Mouse (Mus musculus) splenic B cell, adult 2 months (primary cell): ENCODE measurements around the gene Ddx5.
A peak's percentile ranks its signal among the peaks of the same experiment; 100 is the strongest.
"Not testable (repeated sequence)": the region's sequence is repeated elsewhere in the genome, so short reads cannot be mapped to it uniquely, and the experiment has no call there.

Experiments
- DNase-seq: peaks from one replicate; pipeline ENCODE4 v3.0.0-alpha.2; 2011; ENCODE audit warnings: low read depth, low spot score
- H3K27me3 ChIP-seq: 2 replicates; pipeline ENCODE4 v1.6.1; 2012; ENCODE audit warnings: mild to moderate bottlenecking, low read length, moderate library complexity, mixed read lengths; ENCODE audit not compliant: control insufficient read depth, poor library complexity, insufficient read depth, severe bottlenecking
- H3K36me3 ChIP-seq: 2 replicates; pipeline ENCODE4 v1.6.1; 2012; ENCODE audit warnings: mild to moderate bottlenecking, low read length, moderate library complexity, mixed read lengths; ENCODE audit not compliant: control insufficient read depth, poor library complexity, insufficient read depth, severe bottlenecking

Ddx5 gene

GRCm38 (mm10) chr11:106814601-106815320 lies 25.8 kb upstream of the Ddx5 start:
- no peak for DNase-seq
- peaks cover 10% of the 10 kb centered on the region; the same call in 1 of the 2 replicates for H3K36me3 ChIP-seq

GRCm38 (mm10) chr11:106812410-106813136 lies 23.6 kb upstream of the Ddx5 start:
- no peaks in the 10 kb centered on the region for H3K27me3 ChIP-seq
- peaks cover 7% of the 10 kb centered on the region; the same call in 1 of the 2 replicates for H3K36me3 ChIP-seq
- DNase-seq = no peak

More at GRCm38 (mm10) chr11:106814601-106815320, 25.8 kb upstream of the Ddx5 start:
- no peaks in the 10 kb centered on the region for H3K27me3 ChIP-seq

- not testable (repeated sequence) for DNase-seq, H3K36me3 ChIP-seq, H3K27me3 ChIP-seq
Measured at GRCm38 (mm10) chr11:106807442-106807841, 18.5 kb upstream of the Ddx5 start.

- Histone ChIP-seq H3K36me3 (peaks cover 12% of the 10 kb centered on the region), H3K27me3 (no peaks in the 10 kb centered on the region)
- DNase-seq = no peak
Measured at GRCm38 (mm10) chr11:106802069-106802627, 13.2 kb upstream of the Ddx5 start.

- no peak for DNase-seq
- H3K27me3 ChIP-seq = no peaks in the 10 kb centered on the region
- peaks cover 17% of the 10 kb centered on the region; the same call in 1 of the 2 replicates for H3K36me3 ChIP-seq
Measured at GRCm38 (mm10) chr11:106795679-106796078, 6.7 kb upstream of the Ddx5 start.

GRCm38 (mm10) chr11:106793846-106794245 lies 4.9 kb upstream of the Ddx5 start:
- Histone ChIP-seq H3K36me3 (peaks cover 11% of the 10 kb centered on the region; the same call in 1 of the 2 replicates), H3K27me3 (no peaks in the 10 kb centered on the region)
- DNase-seq = peak; percentile 57

GRCm38 (mm10) chr11:106789649-106790048 lies 664 bp upstream of the Ddx5 start:
- Histone ChIP-seq H3K36me3 (peaks cover 31% of the 10 kb centered on the region), H3K27me3 (no peaks in the 10 kb centered on the region)
- DNase-seq = no peak

GRCm38 (mm10) chr11:106788026-106788774 lies 785 bp downstream of the Ddx5 start:
- DNase-seq = peak; percentile 99
- H3K36me3 ChIP-seq = peaks cover 43% of the 10 kb centered on the region
- H3K27me3 ChIP-seq = no peaks in the 10 kb centered on the region

GRCm38 (mm10) chr11:106787131-106788025 lies 1.6 kb downstream of the Ddx5 start:
- peak; percentile 93 for DNase-seq
- H3K27me3 ChIP-seq = no peaks in the 10 kb centered on the region
- peaks cover 48% of the 10 kb centered on the region for H3K36me3 ChIP-seq

GRCm38 (mm10) chr11:106785043-106785442 lies 3.9 kb downstream of the Ddx5 start:
- Histone ChIP-seq H3K27me3 (no peaks in the 10 kb centered on the region), H3K36me3 (peaks cover 58% of the 10 kb centered on the region)
- DNase-seq = peak; percentile 11

GRCm38 (mm10) chr11:106784476-106784875 lies 4.5 kb downstream of the Ddx5 start:
- Histone ChIP-seq H3K36me3 (peaks cover 59% of the 10 kb centered on the region), H3K27me3 (no peaks in the 10 kb centered on the region)
- peak; percentile 18 for DNase-seq

GRCm38 (mm10) chr11:106782841-106783764 lies 5.9 kb downstream of the Ddx5 start:
- peaks cover 58% of the 10 kb centered on the region for H3K36me3 ChIP-seq
- no peaks in the 10 kb centered on the region for H3K27me3 ChIP-seq
- DNase-seq = peak; percentile 38

GRCm38 (mm10) chr11:106782271-106782670 lies 6.7 kb downstream of the Ddx5 start:
- peaks cover 55% of the 10 kb centered on the region for H3K36me3 ChIP-seq
- DNase-seq = peak; percentile 18
- H3K27me3 ChIP-seq = not testable (repeated sequence)
